Mouse (Mus musculus) MEL (cell line): ENCODE results near the gene Sik1. TPM values are rescaled to one million over a fixed set of nuclear protein-coding genes. Genes with fewer than 3 reads are reported as not detected.

ENCODE experiments used
- DNase-seq: peaks from one replicate; pipeline ENCODE4 v3.0.0; 2011; ENCODE audit warnings: low read depth, low spot score
- H3K27ac ChIP-seq: 2 replicates; pipeline ENCODE4 v1.5.1; 2012; ENCODE audit warnings: low read depth, mild to moderate bottlenecking, control low read depth, low read length, moderate library complexity; ENCODE audit not compliant: control insufficient read depth
- H3K27me3 ChIP-seq, 2 experiments: fragments of 150-350 bp in 1 of 2; sonication (generic) in 1 of 2; 2 replicates each; pipeline ENCODE4 v1.6.1; 2012; ENCODE audit warnings: low read length in 2 of 2, mild to moderate bottlenecking in 2 of 2, improper control_type of control experiment in 1 of 2, moderate library complexity in 1 of 2; ENCODE audit not compliant: insufficient read depth in 2 of 2, control insufficient read depth in 1 of 2
- H3K36me3 ChIP-seq, 2 experiments: 2 replicates each; pipeline ENCODE4 v1.6.1; 2012 to 2014; ENCODE audit warnings: low read length in 2 of 2, improper control_type of control experiment in 1 of 2, inconsistent platforms in 1 of 2, mild to moderate bottlenecking in 1 of 2; ENCODE audit not compliant: insufficient read depth in 2 of 2, control insufficient read depth in 1 of 2
- H3K4me1 ChIP-seq, 2 experiments: fragments of 150-350 bp in 1 of 2; sonication (generic) in 1 of 2; 2 replicates each; pipeline ENCODE4 v1.6.1; 2012; ENCODE audit warnings: low read length in 2 of 2, improper control_type of control experiment in 1 of 2, mild to moderate bottlenecking in 1 of 2; ENCODE audit not compliant: insufficient read depth in 2 of 2, control insufficient read depth in 1 of 2
- H3K4me3 ChIP-seq, 2 experiments: fragments of 150-350 bp in 1 of 2; sonication (generic) in 1 of 2; 2 replicates each; pipeline ENCODE4 v1.5.1; 2012; ENCODE audit warnings: low read depth in 2 of 2, low read length in 2 of 2, mild to moderate bottlenecking in 2 of 2, moderate library complexity in 2 of 2, control low read depth in 1 of 2, improper control_type of control experiment in 1 of 2; ENCODE audit not compliant: control insufficient read depth in 1 of 2, insufficient read depth in 1 of 2
- H3K79me2 ChIP-seq: 2 replicates; pipeline ENCODE4 v1.6.1; 2012; ENCODE audit warnings: mild to moderate bottlenecking, low read length, moderate library complexity; ENCODE audit not compliant: control insufficient read depth, poor library complexity, insufficient read depth
- H3K9ac ChIP-seq: 2 replicates; pipeline ENCODE4 v1.6.1; 2012; ENCODE audit warnings: low read depth, mild to moderate bottlenecking, control low read depth, low read length, moderate library complexity; ENCODE audit not compliant: control insufficient read depth, poor library complexity, severe bottlenecking
- H3K9me3 ChIP-seq: fragments of 150-350 bp; sonication (generic); replicated peaks from 2 replicates; pipeline ENCODE4 v1.6.1; 2012; ENCODE audit warnings: mild to moderate bottlenecking, low read length, improper control_type of control experiment, moderate library complexity; ENCODE audit not compliant: insufficient read depth
- BHLHE40 ChIP-seq: IDR thresholded peaks from 2 replicates; pipeline ENCODE4 v1.6.1; 2012; ENCODE audit warnings: low read depth, mild to moderate bottlenecking, inconsistent platforms, low read length, improper control_type of control experiment, borderline replicate concordance
- CHD2 ChIP-seq: IDR thresholded peaks from 2 replicates; pipeline ENCODE4 v1.6.1; 2011; ENCODE audit warnings: low read length, improper control_type of control experiment
- E2F4 ChIP-seq: IDR thresholded peaks from 2 replicates; pipeline ENCODE4 v1.6.1; 2011; ENCODE audit warnings: low read depth, low read length, improper control_type of control experiment, borderline replicate concordance
- ETS1 ChIP-seq: IDR thresholded peaks from 2 replicates; pipeline ENCODE4 v1.6.1; 2012; ENCODE audit warnings: low read depth, mild to moderate bottlenecking, inconsistent platforms, low read length, improper control_type of control experiment, moderate library complexity
- GATA1 ChIP-seq: IDR thresholded peaks from 2 replicates; pipeline ENCODE4 v1.6.1; 2011; ENCODE audit warnings: low read depth, low read length, improper control_type of control experiment
- JUND ChIP-seq: IDR thresholded peaks from 2 replicates; pipeline ENCODE4 v1.6.1; 2011; ENCODE audit warnings: low read depth, mild to moderate bottlenecking, improper control_type of control experiment, low read length
- KAT2A ChIP-seq: conservative IDR thresholded peaks from 2 replicates; pipeline ENCODE4 v1.6.1; 2012; ENCODE audit warnings: low read depth, low read length, improper control_type of control experiment, inconsistent platforms
- MAFK ChIP-seq: IDR thresholded peaks from 2 replicates; pipeline ENCODE4 v1.6.1; 2011; ENCODE audit warnings: low read depth, mild to moderate bottlenecking, low read length, improper control_type of control experiment, borderline replicate concordance
- MAX ChIP-seq: IDR thresholded peaks from 2 replicates; pipeline ENCODE4 v1.6.1; 2011; ENCODE audit warnings: low read length, improper control_type of control experiment
- MXI1 ChIP-seq: IDR thresholded peaks from 2 replicates; pipeline ENCODE4 v1.6.1; 2011; ENCODE audit warnings: mild to moderate bottlenecking, low read depth, low read length, improper control_type of control experiment
- MYB ChIP-seq: IDR thresholded peaks from 2 replicates; pipeline ENCODE4 v1.6.1; 2011; ENCODE audit warnings: mild to moderate bottlenecking, low read depth, low read length, improper control_type of control experiment
- POLR2A ChIP-seq, 2 experiments: IDR thresholded peaks; 2 replicates each; pipeline ENCODE4 v1.6.1; 2011 to 2012; ENCODE audit warnings: low read length in 2 of 2, mild to moderate bottlenecking in 2 of 2, control low read depth in 1 of 2, improper control_type of control experiment in 1 of 2, low read depth in 1 of 2, moderate library complexity in 1 of 2; ENCODE audit not compliant: control insufficient read depth in 1 of 2, insufficient read depth in 1 of 2, poor library complexity in 1 of 2
- POLR2AphosphoS5 ChIP-seq: IDR thresholded peaks from 2 replicates; pipeline ENCODE4 v1.6.1; 2012; ENCODE audit warnings: low read depth, borderline replicate concordance, mild to moderate bottlenecking, inconsistent platforms, low read length, moderate library complexity, mixed read lengths
- RAD21 ChIP-seq: IDR thresholded peaks from 2 replicates; pipeline ENCODE4 v1.6.1; 2011; ENCODE audit warnings: mild to moderate bottlenecking, low read depth, low read length, improper control_type of control experiment
- SIN3A ChIP-seq: IDR thresholded peaks from 2 replicates; pipeline ENCODE4 v1.6.1; 2012; ENCODE audit warnings: low read length, improper control_type of control experiment, inconsistent platforms
- TAL1 ChIP-seq: IDR thresholded peaks from 2 replicates; pipeline ENCODE4 v1.6.1; 2012; ENCODE audit warnings: mild to moderate bottlenecking, inconsistent platforms, low read length, moderate library complexity, mixed read lengths
- TBP ChIP-seq: IDR thresholded peaks from 2 replicates; pipeline ENCODE4 v1.8.0; 2011; ENCODE audit warnings: low read depth, low read length, improper control_type of control experiment
- TCF12 ChIP-seq: IDR thresholded peaks from 2 replicates; pipeline ENCODE4 v1.6.1; 2014; ENCODE audit warnings: low read depth, mild to moderate bottlenecking, inconsistent platforms, low read length, improper control_type of control experiment, moderate library complexity
- ZC3H11A ChIP-seq: IDR thresholded peaks from 2 replicates; pipeline ENCODE4 v1.6.1; 2012; ENCODE audit warnings: low read depth, mild to moderate bottlenecking, inconsistent platforms, low read length, improper control_type of control experiment
- ZMIZ1 ChIP-seq: IDR thresholded peaks from 2 replicates; pipeline ENCODE4 v1.6.1; 2012; ENCODE audit warnings: low read depth, mild to moderate bottlenecking, inconsistent platforms, low read length, improper control_type of control experiment, moderate library complexity
- ZNF384 ChIP-seq: IDR thresholded peaks from 2 replicates; pipeline ENCODE4 v1.6.1; 2012; ENCODE audit warnings: low read depth, mild to moderate bottlenecking, inconsistent platforms, low read length, improper control_type of control experiment
- polyA plus RNA-seq, 2 experiments: library from polyadenylated mRNA; stranded (reverse) in 1 of 2; unstranded in 1 of 2; fragments of >175 nt in 1 of 2; fragments of >200 nt in 1 of 2; gene quantifications; 2 replicates each; pipeline versions ENCODE4 v1.2.1 to v1.2.4; 2012; ENCODE audit warnings: low replicate concordance in 2 of 2, low read depth in 1 of 2; ENCODE audit not compliant: insufficient read length in 2 of 2, insufficient read depth in 1 of 2, missing spikeins in 1 of 2
- total RNA-seq: library from RNA; depleted of rRNA; stranded (reverse); fragments of 300-350 nt; gene quantifications from 2 replicates; pipeline ENCODE4 v1.2.3, GENCODE M21; 2012

Gene Sik1
- total and polyA plus RNA-seq, 3 experiments, result 5.5 to 10.4 TPM; not detected in 1

- DNase-seq, result no peak
- TF ChIP-seq MXI1 (no peak), GATA1 (no peak), ZNF384 (no peak), MAFK (no peak), E2F4 (no peak), SIN3A (no peak), RAD21 (no peak)
- TF ChIP-seq, all 39 proteins: peak for 0
- H3K9ac ChIP-seq, result no peak overlapping the region
- no peaks in the 10 kb centered on the region for H3K79me2 ChIP-seq
- H3K9me3 ChIP-seq, result no peaks in the 10 kb centered on the region
- no peak overlapping the region for H3K27ac ChIP-seq
- no peaks in the 10 kb centered on the region for H3K36me3 ChIP-seq
- peaks cover 0 to 7% of the 10 kb centered on the region in 2 experiments; a peak in 2 of 4 replicates for H3K4me1 ChIP-seq
- peaks cover 0 to 4% of the 10 kb centered on the region in 2 experiments; a peak in 2 of 4 replicates for H3K27me3 ChIP-seq
- no peak overlapping the region for H3K4me3 ChIP-seq
Observed at GRCm38 (mm10) chr17:31828916-31829315, 26.7 kb downstream of the Sik1 start.

- Histone ChIP-seq H3K4me3 (no peak overlapping the region), H3K4me1 (peaks cover 0 to 7% of the 10 kb centered on the region in 2 experiments; a peak in 2 of 4 replicates), H3K27ac (no peak overlapping the region), H3K79me2 (no peaks in the 10 kb centered on the region), H3K9ac (no peak overlapping the region), H3K27me3 (peaks cover 0 to 4% of the 10 kb centered on the region in 2 experiments; a peak in 2 of 4 replicates), H3K9me3 (no peaks in the 10 kb centered on the region), H3K36me3 (no peaks in the 10 kb centered on the region)
- TF ChIP-seq MYB (no peak), ETS1 (no peak), BHLHE40 (no peak), JUND (no peak), POLR2AphosphoS5 (no peak), TCF12 (no peak)
- no peak for DNase-seq
Observed at GRCm38 (mm10) chr17:31828118-31828517, 27.5 kb downstream of the Sik1 start.

- H3K27me3 ChIP-seq, result peaks cover 0 to 4% of the 10 kb centered on the region in 2 experiments; a peak in 2 of 4 replicates
- no peak for DNase-seq
- TF ChIP-seq E2F4 (no peak), ETS1 (no peak), POLR2AphosphoS5 (no peak), KAT2A (no peak), ZC3H11A (no peak), JUND (no peak), ZNF384 (no peak), SIN3A (no peak), TAL1 (no peak), CHD2 (no peak), TBP (no peak), ZMIZ1 (no peak), MAX (no peak), TCF12 (no peak), POLR2A (IDR thresholded peaks at IDR 0.05; ENCODE audit: control insufficient read depth in 1 of 2, insufficient read depth in 1 of 2, low read depth in 1 of 2, low read length in 2 of 2, poor library complexity in 1 of 2) (no peak), MXI1 (no peak)
- no peak overlapping the region for H3K27ac ChIP-seq
- H3K9ac ChIP-seq, result no peak overlapping the region
- peaks cover 0 to 7% of the 10 kb centered on the region in 2 experiments; a peak in 2 of 4 replicates for H3K4me1 ChIP-seq
- H3K9me3 ChIP-seq, result no peaks in the 10 kb centered on the region
- H3K36me3 ChIP-seq, result no peaks in the 10 kb centered on the region
- H3K79me2 ChIP-seq, result no peaks in the 10 kb centered on the region
- no peak overlapping the region for H3K4me3 ChIP-seq
Observed at GRCm38 (mm10) chr17:31827206-31827605, 28.4 kb downstream of the Sik1 start.
